Mouse (Mus musculus) testis, adult 2 months (tissue): ENCODE measurements around the gene Parva. TPM values are rescaled to one million over a fixed set of nuclear protein-coding genes. Genes with fewer than 3 reads are reported as not detected.

ENCODE experiments used
- H3K27ac ChIP-seq: fragments of 200-500 bp; 2 replicates; pipeline ENCODE4 v1.5.1; 2012; ENCODE audit warnings: low read depth, low read length; ENCODE audit not compliant: control insufficient read depth, insufficient read depth
- H3K27me3 ChIP-seq: fragments of 200-500 bp; 2 replicates; pipeline ENCODE4 v1.6.1; 2012; ENCODE audit warnings: mild to moderate bottlenecking, low read length, moderate library complexity; ENCODE audit not compliant: control insufficient read depth, insufficient read depth
- H3K36me3 ChIP-seq: fragments of 200-500 bp; 2 replicates; pipeline ENCODE4 v1.6.1; 2012; ENCODE audit warnings: mild to moderate bottlenecking, low read length; ENCODE audit not compliant: control insufficient read depth, insufficient read depth
- H3K4me1 ChIP-seq: fragments of 200-500 bp; 2 replicates; pipeline ENCODE4 v1.6.1; 2012; ENCODE audit warnings: low read length; ENCODE audit not compliant: control insufficient read depth, insufficient read depth
- H3K4me3 ChIP-seq: fragments of 200-500 bp; 2 replicates; pipeline ENCODE4 v1.5.1; 2012; ENCODE audit warnings: low read depth, mild to moderate bottlenecking, low read length, moderate library complexity, mixed read lengths; ENCODE audit not compliant: control insufficient read depth
- CTCF ChIP-seq: fragments of 200-500 bp; IDR thresholded peaks from 2 replicates; pipeline ENCODE4 v1.5.1; 2012; ENCODE audit warnings: low read depth, mild to moderate bottlenecking, inconsistent platforms, low read length, moderate library complexity; ENCODE audit not compliant: control insufficient read depth, insufficient read depth, insufficient replicate concordance
- POLR2A ChIP-seq: fragments of 200-500 bp; IDR thresholded peaks from 2 replicates; pipeline ENCODE4 v1.6.1; 2012; ENCODE audit warnings: low read depth, mild to moderate bottlenecking, inconsistent platforms, low read length, moderate library complexity; ENCODE audit not compliant: control insufficient read depth
- polyA plus RNA-seq: library from polyadenylated mRNA; depleted of rRNA; stranded (reverse); fragments of >200 nt; gene quantifications from 2 replicates; pipeline ENCODE4 v1.2.3, GENCODE M21; 2012

Parva gene
- polyA plus RNA-seq, 1 experiment, result 5.4 TPM

DNA sequence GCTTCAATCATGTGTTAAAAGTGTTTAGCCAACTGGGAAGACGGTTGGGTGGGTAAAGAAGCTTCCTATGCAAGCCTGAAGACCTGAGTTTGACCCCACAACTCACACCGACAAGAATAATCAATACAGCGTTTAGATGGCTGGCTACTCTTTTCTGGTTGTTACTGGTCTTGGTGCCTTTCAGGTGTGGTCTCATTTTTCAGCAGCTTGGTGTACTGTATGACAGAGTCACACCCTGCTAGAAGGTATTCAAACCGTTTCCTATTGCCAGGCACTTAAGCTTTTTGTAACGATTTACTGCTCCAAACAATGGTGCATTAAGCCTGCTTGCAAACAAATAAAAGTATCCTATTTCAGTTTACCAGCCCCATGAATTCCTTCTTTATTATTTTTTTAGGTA is 25.2 kb downstream of the Parva start:
- Histone ChIP-seq H3K36me3 (no peaks in the 10 kb centered on the region), H3K27me3 (no peaks in the 10 kb centered on the region), H3K4me1 (no peaks in the 10 kb centered on the region; the same call in none of the 2 replicates), H3K27ac (no peak overlapping the region), H3K4me3 (no peak overlapping the region)
- no peak for TF ChIP-seq POLR2A
- no peak for TF ChIP-seq CTCF

DNA sequence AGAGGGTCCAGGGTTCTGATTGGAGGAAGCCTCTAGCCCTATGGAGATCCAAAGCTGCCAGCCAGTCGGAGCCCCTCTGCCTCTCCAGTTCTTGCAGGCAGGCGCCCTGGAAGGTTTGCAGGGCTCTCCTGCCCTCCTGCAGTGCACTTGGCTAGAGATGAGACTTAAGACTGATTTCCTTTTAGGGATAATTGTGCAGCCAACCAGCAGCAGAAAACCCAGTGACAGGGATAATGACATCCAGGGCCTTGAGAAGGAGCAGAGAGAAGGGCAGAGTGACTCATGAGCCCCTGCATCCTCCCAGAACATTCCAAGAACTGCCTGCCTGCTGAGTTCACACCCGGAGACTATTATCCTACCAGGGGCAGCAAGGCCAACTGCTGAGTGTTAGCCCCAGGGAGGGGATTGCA is 26.5 kb downstream of the Parva start:
- peak overlapping the region; percentile 5 for H3K27ac ChIP-seq
- no peaks in the 10 kb centered on the region for H3K36me3 ChIP-seq
- no peak overlapping the region for H3K4me3 ChIP-seq
- no peak for TF ChIP-seq POLR2A
- TF ChIP-seq CTCF, result no peak
- no peaks in the 10 kb centered on the region; the same call in none of the 2 replicates for H3K4me1 ChIP-seq
- H3K27me3 ChIP-seq, result no peaks in the 10 kb centered on the region

DNA sequence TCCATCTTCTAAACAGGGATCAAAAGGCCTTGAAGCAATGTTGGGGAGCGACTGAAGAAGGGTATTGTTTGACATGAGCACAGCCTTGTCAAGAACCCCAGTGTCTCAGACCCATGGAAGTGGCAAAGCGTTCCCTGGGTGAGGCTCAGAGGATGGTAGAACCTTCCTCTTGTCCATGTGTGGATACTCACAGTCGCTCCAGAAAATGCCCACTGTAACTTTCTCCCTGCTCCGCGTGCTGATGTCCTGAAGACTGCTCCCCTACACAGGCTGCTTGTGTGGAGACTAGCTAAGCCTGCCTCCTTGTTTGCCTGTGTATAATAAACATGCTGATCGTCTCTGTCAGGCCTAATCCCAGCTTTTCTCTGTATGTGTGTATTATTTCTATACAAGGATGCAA is 27.1 kb downstream of the Parva start:
- no peak overlapping the region for H3K27ac ChIP-seq
- no peaks in the 10 kb centered on the region; the same call in none of the 2 replicates for H3K4me1 ChIP-seq

DNA sequence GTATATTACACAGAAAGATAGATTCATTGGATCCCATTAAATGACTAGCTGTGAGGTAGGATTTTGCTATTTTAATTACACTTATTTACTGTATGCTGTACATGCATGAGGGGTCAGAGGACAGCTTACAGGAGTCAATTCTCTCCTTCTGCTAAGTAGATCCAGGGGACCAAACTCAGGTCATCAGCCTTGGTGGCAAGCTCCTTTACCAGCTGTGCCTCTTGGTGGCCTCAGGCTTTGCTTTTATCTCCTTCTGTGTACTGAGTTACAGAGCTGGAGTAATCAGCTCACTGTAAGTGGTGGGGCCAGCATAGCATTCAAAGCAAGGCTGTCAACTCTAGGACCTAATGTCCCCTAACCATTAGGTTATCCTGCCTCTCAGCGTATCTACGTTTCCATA is 27.6 kb downstream of the Parva start:
- TF ChIP-seq POLR2A (no peak), CTCF (no peak)
- Histone ChIP-seq H3K4me1 (no peaks in the 10 kb centered on the region; the same call in none of the 2 replicates), H3K27me3 (no peaks in the 10 kb centered on the region), H3K4me3 (no peak overlapping the region), H3K36me3 (no peaks in the 10 kb centered on the region), H3K27ac (no peak overlapping the region)

More for the DNA sequence above, 27.1 kb downstream of the Parva start:
- Histone ChIP-seq H3K27me3 (no peaks in the 10 kb centered on the region), H3K4me3 (no peak overlapping the region), H3K36me3 (no peaks in the 10 kb centered on the region)
- no peak for TF ChIP-seq POLR2A

DNA sequence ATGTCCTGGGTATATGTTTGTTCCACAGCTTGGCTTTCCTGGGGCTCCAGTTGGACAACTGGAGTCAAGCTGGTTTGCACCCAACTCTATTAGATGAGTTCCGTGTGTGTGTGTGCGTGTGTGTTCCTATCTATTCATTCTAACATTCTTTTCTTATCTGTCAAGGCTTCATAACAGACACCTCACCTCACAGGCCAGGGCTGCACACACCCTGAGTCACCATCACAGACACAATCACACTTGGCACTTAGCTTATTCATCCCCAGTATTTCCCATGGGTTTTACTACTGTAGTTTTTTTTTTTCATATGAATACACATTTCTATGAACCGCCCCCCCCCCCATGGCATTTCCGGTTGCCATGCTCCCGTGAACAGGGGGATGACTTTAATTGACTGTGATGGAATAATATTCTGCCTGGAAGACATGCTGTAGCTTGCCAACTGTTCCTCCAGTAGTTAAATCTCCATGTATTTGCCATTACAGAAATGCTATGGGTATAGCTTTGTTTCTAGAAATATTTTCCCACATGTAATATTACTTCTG is 28.3 kb downstream of the Parva start:
- no peaks in the 10 kb centered on the region for H3K27me3 ChIP-seq
- no peak for TF ChIP-seq POLR2A
- no peak for TF ChIP-seq CTCF
- H3K36me3 ChIP-seq, result no peaks in the 10 kb centered on the region
- no peak overlapping the region for H3K4me3 ChIP-seq
- H3K4me1 ChIP-seq, result no peaks in the 10 kb centered on the region; the same call in none of the 2 replicates
- no peak overlapping the region for H3K27ac ChIP-seq

DNA sequence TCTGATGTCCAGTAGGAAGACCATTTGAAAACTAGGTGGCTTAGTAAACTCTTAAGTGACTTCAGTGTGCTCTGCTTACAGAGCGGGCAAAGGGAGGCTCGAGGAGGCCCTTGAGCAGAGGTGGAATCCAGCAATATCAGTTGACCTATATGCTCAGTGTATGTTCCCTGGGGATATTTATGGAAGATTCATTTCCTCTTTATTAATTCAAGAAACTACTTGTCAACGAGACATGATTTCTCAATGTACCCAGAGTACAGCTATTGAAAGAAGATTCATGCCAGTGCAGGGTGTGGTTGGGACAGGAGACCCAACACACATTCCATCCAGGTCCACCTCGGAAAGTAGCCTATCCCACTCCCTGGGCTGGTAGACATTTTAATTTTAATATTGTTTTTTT is 30.1 kb downstream of the Parva start:
- H3K36me3 ChIP-seq, result no peaks in the 10 kb centered on the region
- H3K4me3 ChIP-seq, result no peak overlapping the region
- TF ChIP-seq POLR2A (no peak), CTCF (no peak)
- no peaks in the 10 kb centered on the region; the same call in none of the 2 replicates for H3K4me1 ChIP-seq
- H3K27me3 ChIP-seq, result no peaks in the 10 kb centered on the region
- no peak overlapping the region for H3K27ac ChIP-seq

DNA sequence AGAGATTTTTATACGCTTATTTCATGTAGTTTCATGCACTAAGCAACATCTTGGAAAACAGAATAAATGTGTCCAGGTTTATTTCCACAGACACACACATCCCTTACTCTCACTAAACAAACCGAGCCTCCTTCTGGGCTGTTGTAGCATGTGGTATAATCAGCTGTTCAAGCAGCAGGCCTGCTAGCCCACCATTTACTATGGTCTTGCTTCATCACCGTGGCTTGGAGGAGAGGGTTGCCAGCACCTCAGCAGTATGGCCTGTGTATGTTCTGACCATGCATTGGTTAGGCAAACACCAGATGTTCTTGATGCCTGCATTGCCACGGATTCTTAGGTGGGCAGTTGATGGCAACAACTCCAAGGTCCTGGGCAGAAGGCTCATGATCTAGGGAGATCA is 30.6 kb downstream of the Parva start:
- TF ChIP-seq CTCF (no peak), POLR2A (no peak)
- H3K36me3 ChIP-seq, result no peaks in the 10 kb centered on the region
- H3K27me3 ChIP-seq, result no peaks in the 10 kb centered on the region
- H3K27ac ChIP-seq, result no peak overlapping the region
- H3K4me1 ChIP-seq, result no peaks in the 10 kb centered on the region; the same call in none of the 2 replicates
- H3K4me3 ChIP-seq, result no peak overlapping the region

DNA sequence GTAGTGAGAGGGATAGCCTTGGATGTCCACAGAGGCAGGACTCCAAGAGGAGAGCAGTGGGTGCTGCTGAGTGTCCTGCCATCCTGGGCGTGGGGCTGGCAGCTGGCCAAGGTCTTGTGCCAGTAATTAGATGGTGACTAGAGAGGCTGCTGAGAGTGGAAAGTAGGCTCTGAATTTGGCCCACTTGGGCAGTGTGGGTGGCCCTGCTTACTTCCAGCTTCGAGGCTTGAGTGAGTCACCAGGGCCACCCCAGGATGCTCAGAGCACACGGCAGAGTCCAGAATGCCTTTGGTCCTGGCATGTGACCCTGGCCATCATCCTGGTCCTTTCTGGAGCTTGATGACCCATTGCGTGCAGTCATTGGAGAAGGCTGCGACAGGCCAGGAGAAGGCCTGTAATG is 31.1 kb downstream of the Parva start:
- TF ChIP-seq CTCF, result no peak
- no peak for TF ChIP-seq POLR2A
- Histone ChIP-seq H3K4me3 (no peak overlapping the region), H3K27me3 (no peaks in the 10 kb centered on the region), H3K4me1 (no peaks in the 10 kb centered on the region; the same call in none of the 2 replicates), H3K27ac (no peak overlapping the region), H3K36me3 (no peaks in the 10 kb centered on the region)
